Mouse (Mus musculus): ENCODE data around the gene Ctf1. TPM values are rescaled to one million over a fixed set of nuclear protein-coding genes. Genes with fewer than 3 reads are reported as not detected.

Ctf1 gene
- 7.3 and 10.5 TPM in 2 replicates for polyA plus RNA-seq (2012; ENCODE audit: insufficient read depth, insufficient read length, missing spikeins)

DNA sequence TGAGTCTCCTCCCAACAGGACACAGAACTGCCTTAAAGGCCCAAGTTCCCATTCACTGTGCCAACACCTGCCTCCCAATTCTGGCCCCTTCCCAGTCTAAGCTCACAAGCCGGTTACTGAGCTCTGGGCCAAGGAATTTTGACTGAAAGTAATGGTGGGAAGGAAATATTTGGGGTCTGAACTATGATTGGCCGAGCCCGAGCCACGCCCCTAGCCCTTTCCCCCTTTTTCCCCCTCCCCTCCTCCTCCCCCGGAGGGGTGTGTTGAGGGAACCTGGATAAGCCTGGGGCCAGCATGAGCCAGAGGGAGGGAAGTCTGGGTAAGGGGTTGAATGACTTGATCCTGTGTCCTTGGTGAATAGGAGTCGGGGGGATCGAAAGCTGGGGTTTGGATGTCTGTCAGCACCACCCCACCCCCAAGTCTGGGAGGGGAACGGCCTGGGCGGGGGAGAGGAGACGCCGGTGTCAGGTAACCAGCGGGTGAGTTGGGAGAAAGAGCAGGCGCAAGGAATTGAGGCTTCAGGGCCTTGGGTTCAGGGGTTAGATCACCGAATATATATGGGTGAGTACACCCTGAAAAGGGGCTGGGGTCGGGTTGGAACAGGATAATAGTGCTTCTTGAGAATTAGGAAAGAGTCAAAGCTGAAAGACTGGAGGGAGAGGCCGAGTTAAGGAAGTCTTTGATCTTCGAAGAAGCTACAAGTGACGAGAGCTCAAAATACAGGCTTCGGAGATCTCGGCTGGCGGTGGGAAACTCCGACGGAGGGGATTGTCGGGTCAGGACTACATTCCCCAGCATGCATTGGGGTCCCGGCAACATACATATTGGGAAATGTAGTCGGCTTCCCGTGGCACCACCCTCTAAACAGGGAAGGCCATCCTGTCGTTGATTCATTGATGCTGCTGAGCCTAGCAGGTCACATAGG lies at the start of gene Ctf1:
Ctf1 (plus strand) TSS at position 276 of the 925 bp plus-strand sequence.
- H3K27ac ChIP-seq (replicated peaks; ENCODE audit: low read depth, low read length), result peak within 1 kb of the TSS; percentile 20; the same call in 1 of the 2 replicates
- H3K4me3 ChIP-seq (ENCODE audit: insufficient read depth, low read depth, low read length), result peak within 1 kb of the TSS; percentile 53
- H3K4me1 ChIP-seq (ENCODE audit: control insufficient read depth, insufficient read depth, insufficient read length, low read length), result no peaks in the 10 kb centered on the region; the same call in 1 of the 2 replicates

GRCm38 (mm10) chr7:127662926-127663325 lies 49.6 kb upstream of the Ctf1 start:
- no peak overlapping the region for H3K27ac ChIP-seq (replicated peaks; ENCODE audit: low read depth, low read length)
- H3K4me1 ChIP-seq (ENCODE audit: control insufficient read depth, insufficient read depth, insufficient read length, low read length), result no peaks in the 10 kb centered on the region
- no peak overlapping the region for H3K4me3 ChIP-seq (ENCODE audit: insufficient read depth, low read depth, low read length)

DNA sequence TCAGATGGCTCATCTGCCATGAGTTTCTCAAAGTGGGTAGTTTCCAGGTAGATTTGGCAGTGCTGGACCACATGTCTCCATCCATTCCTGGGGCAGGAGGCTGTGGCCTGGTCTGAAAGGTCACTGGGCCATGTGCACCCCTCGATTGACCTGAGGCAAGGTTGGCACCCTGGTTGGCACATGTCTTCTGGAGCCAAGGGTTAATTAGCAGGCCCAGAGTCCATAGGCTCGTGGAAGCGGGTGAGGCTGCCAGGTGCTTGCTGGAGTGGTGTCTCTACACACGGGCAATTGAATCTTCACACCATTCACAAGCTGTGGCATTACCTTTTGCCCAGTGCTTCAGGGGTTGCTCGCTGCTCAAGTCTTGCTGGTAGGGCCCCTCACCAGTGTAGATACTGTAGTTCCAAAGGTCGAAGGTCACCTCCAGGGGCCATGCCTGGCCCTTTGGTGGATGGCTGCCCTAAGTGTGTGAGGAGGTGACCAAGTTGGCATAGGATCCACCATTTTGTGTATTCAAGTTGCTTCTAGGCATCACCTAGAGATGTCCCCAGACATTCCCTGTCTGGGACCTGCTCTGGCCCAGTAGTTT lies 46.4 kb upstream of the Ctf1 start:
- no peaks in the 10 kb centered on the region for H3K4me1 ChIP-seq (ENCODE audit: control insufficient read depth, insufficient read depth, insufficient read length, low read length)
- no peak overlapping the region for H3K27ac ChIP-seq (replicated peaks; ENCODE audit: low read depth, low read length)
- H3K4me3 ChIP-seq (ENCODE audit: insufficient read depth, low read depth, low read length), result no peak overlapping the region

GRCm38 (mm10) chr7:127666679-127667078 lies 45.9 kb upstream of the Ctf1 start:
- Histone ChIP-seq H3K27ac (replicated peaks; ENCODE audit: low read depth, low read length) (no peak overlapping the region), H3K4me1 (ENCODE audit: control insufficient read depth, insufficient read depth, insufficient read length, low read length) (no peaks in the 10 kb centered on the region), H3K4me3 (ENCODE audit: insufficient read depth, low read depth, low read length) (no peak overlapping the region)

GRCm38 (mm10) chr7:127667171-127667570 lies 45.4 kb upstream of the Ctf1 start:
- Histone ChIP-seq H3K4me3 (ENCODE audit: insufficient read depth, low read depth, low read length) (no peak overlapping the region), H3K4me1 (ENCODE audit: control insufficient read depth, insufficient read depth, insufficient read length, low read length) (no peaks in the 10 kb centered on the region), H3K27ac (replicated peaks; ENCODE audit: low read depth, low read length) (no peak overlapping the region)

DNA sequence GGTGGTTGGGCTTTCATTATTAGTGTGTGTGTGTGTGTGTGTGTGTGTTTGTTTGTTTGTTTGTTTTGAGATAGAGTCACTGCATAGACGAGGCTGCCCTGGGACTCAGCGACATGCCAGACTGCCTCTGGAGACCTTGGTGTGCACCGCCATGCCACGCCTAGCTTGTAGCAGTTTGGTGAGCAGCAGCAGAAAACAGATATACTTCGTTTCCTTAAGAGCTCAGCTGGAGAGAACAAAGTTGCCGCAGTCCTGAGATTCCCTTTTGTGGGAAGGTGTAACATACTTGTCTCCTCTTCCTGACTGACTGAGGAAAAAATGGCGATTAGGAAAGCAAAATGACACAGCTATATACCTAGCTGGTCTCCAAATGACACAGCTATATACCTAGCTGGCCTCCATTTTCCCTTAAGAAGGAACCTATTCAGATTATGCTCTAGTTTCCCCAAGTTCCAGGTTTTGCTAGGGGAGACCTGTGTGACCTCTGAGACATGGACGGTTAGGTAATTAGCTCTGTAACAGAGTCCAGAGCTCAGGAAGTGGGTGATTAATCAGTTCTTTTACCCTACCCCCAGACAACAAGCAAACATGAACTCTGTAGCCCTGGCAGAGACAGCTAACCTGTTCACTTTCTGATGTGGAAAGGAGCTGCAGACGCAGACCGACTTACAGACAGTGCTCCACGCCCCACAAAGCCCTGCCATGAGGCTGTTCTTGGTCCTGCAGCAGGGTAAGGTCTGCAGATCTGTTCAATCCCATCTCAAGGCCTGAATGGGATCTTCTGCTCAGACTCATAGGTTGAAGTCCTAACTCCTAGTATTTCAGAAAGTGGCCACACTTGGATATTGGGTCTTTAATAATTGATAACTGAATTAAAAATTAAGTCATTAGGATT lies 40.4 kb upstream of the Ctf1 start:
- Histone ChIP-seq H3K4me1 (ENCODE audit: control insufficient read depth, insufficient read depth, insufficient read length, low read length) (no peaks in the 10 kb centered on the region), H3K4me3 (ENCODE audit: insufficient read depth, low read depth, low read length) (no peak overlapping the region), H3K27ac (replicated peaks; ENCODE audit: low read depth, low read length) (no peak overlapping the region)

DNA sequence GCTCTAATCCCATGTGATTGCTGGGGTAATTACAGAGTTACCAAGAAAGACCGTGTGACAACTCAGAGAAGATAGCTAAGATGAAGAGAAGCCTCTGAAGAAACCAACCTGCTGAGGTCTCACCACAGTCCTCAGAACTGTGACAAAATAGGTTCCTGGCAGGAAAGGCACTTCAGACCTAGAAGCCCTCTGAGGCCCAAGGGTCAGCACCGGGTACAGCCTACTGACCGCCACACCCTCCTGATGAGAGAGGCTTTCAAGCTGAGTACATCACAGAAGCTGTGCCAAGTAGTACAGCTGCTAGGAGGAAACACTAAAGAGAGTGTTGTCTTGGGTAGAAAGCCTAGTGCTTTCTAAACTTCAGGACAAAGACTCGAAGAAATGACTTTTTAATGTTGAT lies 39.8 kb upstream of the Ctf1 start:
- no peaks in the 10 kb centered on the region for H3K4me1 ChIP-seq (ENCODE audit: control insufficient read depth, insufficient read depth, insufficient read length, low read length)
- H3K27ac ChIP-seq (replicated peaks; ENCODE audit: low read depth, low read length), result no peak overlapping the region
- H3K4me3 ChIP-seq (ENCODE audit: insufficient read depth, low read depth, low read length), result no peak overlapping the region

GRCm38 (mm10) chr7:127674977-127675376 lies 37.6 kb upstream of the Ctf1 start:
- Histone ChIP-seq H3K4me1 (ENCODE audit: control insufficient read depth, insufficient read depth, insufficient read length, low read length) (no peaks in the 10 kb centered on the region), H3K4me3 (ENCODE audit: insufficient read depth, low read depth, low read length) (no peak overlapping the region), H3K27ac (replicated peaks; ENCODE audit: low read depth, low read length) (no peak overlapping the region)

GRCm38 (mm10) chr7:127675391-127675811 lies 37.1 kb upstream of the Ctf1 start:
- Histone ChIP-seq H3K4me1 (ENCODE audit: control insufficient read depth, insufficient read depth, insufficient read length, low read length) (no peaks in the 10 kb centered on the region), H3K27ac (replicated peaks; ENCODE audit: low read depth, low read length) (no peak overlapping the region), H3K4me3 (ENCODE audit: insufficient read depth, low read depth, low read length) (no peak overlapping the region)

DNA sequence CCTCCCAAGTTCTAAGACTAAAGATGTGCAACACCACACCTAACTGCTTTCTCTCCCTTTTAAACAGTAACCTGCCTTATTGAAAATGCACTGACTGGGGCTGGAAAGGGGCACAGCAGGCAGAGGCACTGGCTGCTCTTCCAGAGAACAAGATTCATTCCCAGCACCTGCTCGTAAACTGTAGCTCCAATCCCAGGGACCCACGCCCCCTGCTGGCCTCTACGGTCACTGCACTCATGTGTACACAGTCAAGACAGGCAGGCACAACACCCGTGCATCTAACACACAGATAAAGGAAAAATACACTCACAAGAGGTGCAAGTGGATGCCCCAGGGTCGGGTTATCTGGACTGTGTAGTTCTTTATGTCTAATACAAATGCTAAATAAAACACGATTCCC lies 35.5 kb upstream of the Ctf1 start:
- H3K4me1 ChIP-seq (ENCODE audit: control insufficient read depth, insufficient read depth, insufficient read length, low read length), result no peaks in the 10 kb centered on the region
- no peak overlapping the region for H3K4me3 ChIP-seq (ENCODE audit: insufficient read depth, low read depth, low read length)
- no peak overlapping the region for H3K27ac ChIP-seq (replicated peaks; ENCODE audit: low read depth, low read length)

GRCm38 (mm10) chr7:127677609-127678008 lies 34.9 kb upstream of the Ctf1 start:
- H3K4me3 ChIP-seq (ENCODE audit: insufficient read depth, low read depth, low read length), result no peak overlapping the region
- no peaks in the 10 kb centered on the region for H3K4me1 ChIP-seq (ENCODE audit: control insufficient read depth, insufficient read depth, insufficient read length, low read length)
- no peak overlapping the region for H3K27ac ChIP-seq (replicated peaks; ENCODE audit: low read depth, low read length)

DNA sequence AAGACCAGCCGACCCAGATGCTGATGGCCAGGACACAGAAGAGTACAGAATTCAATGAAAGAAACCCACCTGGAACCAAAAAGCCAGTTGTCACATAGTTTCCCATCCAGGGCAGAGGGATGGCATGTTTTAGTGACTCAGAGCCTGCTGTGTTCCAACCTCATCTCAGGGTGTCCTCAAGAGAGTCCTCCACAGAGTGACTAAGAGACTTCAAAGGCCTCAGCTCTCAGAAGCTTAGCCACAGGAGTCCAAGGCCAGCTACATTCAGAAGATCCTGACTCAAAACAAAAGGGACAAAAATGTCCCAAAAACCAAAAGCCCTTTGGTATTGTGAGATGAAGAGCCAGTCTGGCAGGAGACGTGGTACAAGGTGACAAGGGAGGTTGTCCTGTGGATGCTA lies 33.7 kb upstream of the Ctf1 start:
- Histone ChIP-seq H3K27ac (replicated peaks; ENCODE audit: low read depth, low read length) (no peak overlapping the region), H3K4me3 (ENCODE audit: insufficient read depth, low read depth, low read length) (no peak overlapping the region), H3K4me1 (ENCODE audit: control insufficient read depth, insufficient read depth, insufficient read length, low read length) (no peaks in the 10 kb centered on the region)

GRCm38 (mm10) chr7:127680541-127680940 lies 32.0 kb upstream of the Ctf1 start:
- Histone ChIP-seq H3K27ac (replicated peaks; ENCODE audit: low read depth, low read length) (no peak overlapping the region), H3K4me1 (ENCODE audit: control insufficient read depth, insufficient read depth, insufficient read length, low read length) (no peaks in the 10 kb centered on the region), H3K4me3 (ENCODE audit: insufficient read depth, low read depth, low read length) (no peak overlapping the region)

DNA sequence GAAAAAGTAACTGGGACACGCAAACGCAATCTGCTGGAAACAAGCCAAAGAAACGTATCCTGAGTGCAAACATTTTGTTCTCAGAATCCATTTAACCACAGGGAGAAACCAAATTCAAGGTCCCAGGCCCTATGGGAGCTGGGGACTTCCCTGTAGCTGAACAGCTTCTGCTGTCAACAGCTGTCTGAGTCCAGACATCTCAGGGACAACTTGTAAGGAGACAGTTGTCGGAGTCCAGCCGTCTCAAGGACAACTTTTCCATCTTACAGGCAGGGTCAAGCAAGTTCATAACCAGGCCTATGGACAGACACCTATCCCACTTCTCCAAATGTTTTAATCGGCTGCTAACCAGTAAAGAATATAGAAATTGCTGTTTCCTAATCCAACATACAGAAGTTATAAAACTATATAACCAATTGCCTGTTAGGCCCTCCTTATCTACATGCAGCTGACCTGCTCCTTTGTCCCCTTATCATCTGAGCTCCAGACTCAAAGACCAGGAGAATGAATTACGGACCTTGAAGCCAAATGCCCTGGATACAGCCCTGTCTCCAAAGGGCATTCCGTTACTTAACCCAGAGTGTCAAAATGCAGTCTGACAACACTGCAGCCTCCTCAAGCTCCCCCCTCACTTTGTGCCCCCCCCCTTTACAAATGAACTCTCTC lies 30.5 kb upstream of the Ctf1 start:
- no peak overlapping the region for H3K27ac ChIP-seq (replicated peaks; ENCODE audit: low read depth, low read length)
- no peaks in the 10 kb centered on the region for H3K4me1 ChIP-seq (ENCODE audit: control insufficient read depth, insufficient read depth, insufficient read length, low read length)
- H3K4me3 ChIP-seq (ENCODE audit: insufficient read depth, low read depth, low read length), result no peak overlapping the region
